Comparison of ENCODE assay signal across 9 mouse cellular contexts in genomic region chr5:99380166-99380565, GRCm38 (mm10).
DNase-seq lines count a peak whose midpoint lies in the region; ATAC-seq and TF ChIP-seq lines count a peak whose summit lies in the region.
"Had no signal": no experiment of that assay in that cellular context is flagged by ENCODE, and none has a peak within 500 bp of the region (broad histone marks: within the 10 kb centered on the region; RNA-seq: fewer than 3 reads in every experiment).

No protein-coding gene starts in this region.

- WGBS in intestine, embryonic 15.5 days, result 14% methylated on average over 12 of the region's 12 CpGs
- WGBS in stomach, postnatal 0 days, result 10% methylated on average over 12 of the region's 12 CpGs

- H3K36me3 ChIP-seq in intestine, embryonic 15.5 days, result no peaks in the 10 kb centered on the region
- H3K36me3 ChIP-seq in stomach, postnatal 0 days (ENCODE audit: control insufficient read depth, insufficient read depth, low read length), result no peaks in the 10 kb centered on the region

- H3K9me3 ChIP-seq in intestine, embryonic 15.5 days, result no peaks in the 10 kb centered on the region
- no peaks in the 10 kb centered on the region for H3K9me3 ChIP-seq in stomach, postnatal 0 days (ENCODE audit: control insufficient read depth, low read length)

- no peak overlapping the region; the same call in 1 of the 2 replicates for H3K4me2 ChIP-seq in intestine, embryonic 15.5 days (replicated peaks)
- H3K4me2 ChIP-seq in stomach, postnatal 0 days (replicated peaks; ENCODE audit: low read depth), result no peak overlapping the region; the same call in 1 of the 2 replicates

- no peak overlapping the region for H3K27ac ChIP-seq in intestine, embryonic 15.5 days
- H3K27ac ChIP-seq in stomach, postnatal 0 days (replicated peaks), result no peak overlapping the region

- no peak overlapping the region for H3K9ac ChIP-seq in intestine, embryonic 15.5 days
- no peak overlapping the region for H3K9ac ChIP-seq in stomach, postnatal 0 days (ENCODE audit: low read length)

- no peak for TF ChIP-seq CTCF in stomach, postnatal 0 days (IDR thresholded peaks at IDR 0.05; ENCODE audit: low read depth)

- DNase-seq in heart, adult 11 months, result peak; percentile 96
- no peak for DNase-seq in heart, postnatal 36 days
- peak; percentile 58 for DNase-seq in ovary, adult 18-20 months (ENCODE audit: low spot score)
- DNase-seq in ovary, postnatal 14 days (ENCODE audit: low spot score), result no peak
- peak; percentile 61 for DNase-seq in stomach, postnatal 0 days (ENCODE audit: low spot score)
- no peak for DNase-seq in left cerebral cortex, postnatal 14 days (ENCODE audit: low spot score in 2 of 2)
- no peak for DNase-seq in cerebellum, postnatal 10 days
- DNase-seq: B cell, adult 2 months had no signal

- peaks cover 4% of the 10 kb centered on the region; the same call in 1 of the 2 replicates for H3K4me1 ChIP-seq in intestine, embryonic 15.5 days (replicated peaks)
- no peaks in the 10 kb centered on the region for H3K4me1 ChIP-seq in stomach, postnatal 0 days (replicated peaks; ENCODE audit: control insufficient read depth, insufficient read depth)

- H3K27me3 ChIP-seq in intestine, embryonic 15.5 days (replicated peaks), result no peaks in the 10 kb centered on the region
- H3K27me3 ChIP-seq in stomach, postnatal 0 days (ENCODE audit: control insufficient read depth, insufficient read depth, low read length), result no peaks in the 10 kb centered on the region

- ATAC-seq in intestine, embryonic 15.5 days, result peak; percentile 79
- peak; percentile 86 for ATAC-seq in stomach, postnatal 0 days (ENCODE audit: low FRiP score, low TSS enrichment)

- H3K4me3 ChIP-seq in intestine, embryonic 15.5 days (replicated peaks), result no peak overlapping the region
- H3K4me3 ChIP-seq in stomach, postnatal 0 days (ENCODE audit: low read depth, low read length), result no peak overlapping the region

- no peak for TF ChIP-seq EP300 in stomach, postnatal 0 days (optimal IDR thresholded peaks at IDR 0.05)

- intact Hi-C loops in heart, postnatal 36 days (cut with DNase I), result loop anchor here (10.0 kb wide), 1 partner anchor 125 kb away; no protein-coding TSS in a partner anchor
- intact Hi-C loops in left cerebral cortex, postnatal 14 days (cut with DNase I), result no loop called here

Comparison
In these comparisons a context has a peak if more than half of its experiments do, and no peak if none do; other contexts are left out.
1. DNase-seq: peak in heart, adult 11 months (single experiment), ovary, adult 18-20 months (single experiment) and stomach, postnatal 0 days (single experiment); none in heart, postnatal 36 days (0 of 2), ovary, postnatal 14 days (single experiment), left cerebral cortex, postnatal 14 days (0 of 2) and cerebellum, postnatal 10 days (0 of 2).